Mouse (Mus musculus) liver, embryonic 14.5 days (tissue): Measurements from ENCODE around the gene Rin2. TPM values are rescaled to one million over a fixed set of nuclear protein-coding genes. Genes with fewer than 3 reads are reported as not detected.

Experiments
- ATAC-seq: fragments of 200-750 bp; cut with Nextera tagmentation; 2 replicates; pipeline ENCODE4 v1.8.0; 2017; ENCODE audit warnings: moderate number of reproducible peaks, mild to moderate bottlenecking, moderate library complexity; ENCODE audit not compliant: insufficient read depth
- DNase-seq, 3 experiments: peaks; one replicate each; pipeline ENCODE4 v3.0.0-alpha.2; 2012 to 2013; ENCODE audit warnings: low read depth in 3 of 3, low spot score in 3 of 3
- H3K27ac ChIP-seq: fragments of 300-500 bp; sonication (generic); 2 replicates; pipeline ENCODE4 v1.5.1; 2014; ENCODE audit warnings: moderate library complexity, mild to moderate bottlenecking, control low read depth, inconsistent platforms
- H3K27me3 ChIP-seq: fragments of 300-500 bp; sonication (generic); 2 replicates; pipeline ENCODE4 v1.6.1; 2014; ENCODE audit warnings: mild to moderate bottlenecking, low read length, moderate library complexity; ENCODE audit not compliant: control insufficient read depth, insufficient read depth
- H3K36me3 ChIP-seq: fragments of 300-500 bp; sonication (generic); replicated peaks from 2 replicates; pipeline ENCODE4 v1.6.1; 2014; ENCODE audit warnings: low read depth; ENCODE audit not compliant: control insufficient read depth, insufficient read depth
- H3K4me1 ChIP-seq, 2 experiments: fragments of 200-500 bp in 1 of 2; fragments of 300-500 bp in 1 of 2; sonication (generic) in 1 of 2; replicated peaks; 2 replicates each; pipeline ENCODE4 v1.6.1; 2012 to 2014; ENCODE audit warnings: antibody characterized with exemption in 1 of 2, inconsistent platforms in 1 of 2, low read length in 1 of 2; ENCODE audit not compliant: control insufficient read depth in 2 of 2, insufficient read depth in 2 of 2
- H3K4me2 ChIP-seq: fragments of 300-500 bp; sonication (generic); 2 replicates; pipeline ENCODE4 v1.6.1; 2014; ENCODE audit warnings: low read depth, mild to moderate bottlenecking, control low read depth, moderate library complexity
- H3K4me3 ChIP-seq, 2 experiments: fragments of 200-500 bp in 1 of 2; fragments of 300-500 bp in 1 of 2; sonication (generic) in 1 of 2; 2 replicates each; pipeline ENCODE4 v1.5.1; 2012 to 2014; ENCODE audit warnings: low read depth in 2 of 2, low read length in 2 of 2, mild to moderate bottlenecking in 2 of 2, control low read depth in 1 of 2, inconsistent platforms in 1 of 2, moderate library complexity in 1 of 2; ENCODE audit not compliant: insufficient read depth in 1 of 2
- H3K9ac ChIP-seq: fragments of 300-500 bp; sonication (generic); replicated peaks from 2 replicates; pipeline ENCODE4 v1.6.1; 2014; ENCODE audit warnings: mild to moderate bottlenecking, control low read depth, moderate library complexity
- H3K9me3 ChIP-seq: fragments of 300-500 bp; sonication (generic); 2 replicates; pipeline ENCODE4 v1.6.1; 2016; ENCODE audit warnings: low read length, mixed read lengths; ENCODE audit not compliant: control insufficient read depth
- CTCF ChIP-seq: IDR thresholded peaks from 2 replicates; pipeline ENCODE4 v1.5.1; 2016; ENCODE audit warnings: antibody characterized with exemption, low read depth, control low read depth
- EP300 ChIP-seq: IDR thresholded peaks from 2 replicates; pipeline ENCODE4 v1.6.1; 2016; ENCODE audit warnings: antibody characterized with exemption, low read depth
- WGBS: fragments of 180-500 bp; shearing (Covaris S2); extraction: QIAGEN DNeasy Blood & Tissue Kit; methylation state at CpG from one replicate; pipeline ENCODE4 v1.1.7; 2014; ENCODE audit not compliant: insufficient replicate concordance; 5-methylcytosine and 5-hydroxymethylcytosine counted together
- polyA plus RNA-seq, 2 experiments: library from polyadenylated mRNA; depleted of rRNA in 1 of 2; stranded (reverse) in 1 of 2; unstranded in 1 of 2; fragments of >200 nt; fragmentation: Nextera tagmentation in 1 of 2; extraction: Ambion mirVana in 1 of 2; gene quantifications; 2 replicates each; pipeline versions ENCODE4 v1.2.1 to v1.2.3; 2012 to 2014

The Rin2 gene
- polyA plus RNA-seq, 2 experiments = 1.1 to 1.7 TPM

DNA sequence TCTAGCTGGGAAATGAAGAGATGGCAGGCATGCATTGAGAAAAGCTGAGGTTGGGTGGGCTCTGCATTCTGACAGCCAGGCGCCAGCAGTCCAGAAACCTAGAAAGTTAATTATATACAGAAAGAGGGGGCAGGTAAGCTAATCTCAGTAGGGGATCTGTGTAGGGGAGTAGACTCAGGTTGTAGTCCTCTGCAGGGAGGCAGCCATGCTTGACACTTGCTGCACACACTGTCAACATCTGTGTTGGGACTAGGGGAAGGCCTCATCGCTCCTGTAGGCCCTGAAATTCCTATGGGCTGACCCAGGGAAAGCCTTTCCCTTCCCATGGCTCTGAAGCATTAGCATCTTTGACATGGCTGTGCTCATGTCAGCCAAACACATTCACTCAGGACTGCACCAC lies 10.7 kb upstream of the Rin2 start:
- no peak for TF ChIP-seq EP300
- no peak for TF ChIP-seq CTCF
- Histone ChIP-seq H3K4me3 (no peak overlapping the region), H3K4me2 (no peak overlapping the region), H3K27ac (no peak overlapping the region), H3K4me1 (peaks cover 0 to 2% of the 10 kb centered on the region in 2 experiments; a peak in 1 of 4 replicates), H3K36me3 (no peaks in the 10 kb centered on the region), H3K9me3 (no peaks in the 10 kb centered on the region), H3K9ac (no peak overlapping the region), H3K27me3 (no peaks in the 10 kb centered on the region)
- ATAC-seq (peak; percentile 37; the same call in 1 of the 2 replicates), DNase-seq (no peak)
- 59% methylated on average over 2 of the region's 2 CpGs for WGBS

DNA sequence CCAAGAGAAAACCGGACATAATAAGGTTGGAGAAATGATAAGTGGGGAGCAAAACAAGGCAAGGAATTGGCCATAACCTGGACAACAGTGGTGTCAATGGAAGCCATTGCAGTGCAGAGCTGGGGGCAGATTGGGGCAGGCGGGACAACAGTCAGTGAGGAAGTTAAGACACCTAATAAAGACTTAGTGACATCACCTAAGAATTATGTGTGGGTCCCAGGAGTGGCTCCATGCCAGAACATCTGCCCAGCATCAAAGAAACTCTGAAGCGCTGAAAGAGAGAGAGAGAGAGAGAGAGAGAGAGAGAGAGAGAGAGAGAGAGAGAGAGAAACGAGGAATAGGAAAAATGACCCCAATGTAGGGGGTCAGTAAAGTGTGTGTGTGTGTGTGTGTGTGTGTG lies 6.9 kb upstream of the Rin2 start:
- Histone ChIP-seq H3K9me3 (no peaks in the 10 kb centered on the region), H3K36me3 (no peaks in the 10 kb centered on the region), H3K4me3 (no peak overlapping the region), H3K27me3 (no peaks in the 10 kb centered on the region), H3K4me1 (peaks cover 0 to 2% of the 10 kb centered on the region in 2 experiments; a peak in 1 of 4 replicates), H3K27ac (no peak overlapping the region), H3K4me2 (no peak overlapping the region), H3K9ac (no peak overlapping the region)
- TF ChIP-seq CTCF (no peak), EP300 (no peak)
- ATAC-seq = no peak
- WGBS = 57% methylated on average over 4 of the region's 4 CpGs
- DNase-seq = no peak

GRCm38 (mm10) chr2:145670131-145670530 lies 4.9 kb upstream of the Rin2 start:
- Histone ChIP-seq H3K36me3 (no peaks in the 10 kb centered on the region), H3K27ac (no peak overlapping the region), H3K4me1 (no peaks in the 10 kb centered on the region; a peak in 1 of 4 replicates), H3K9me3 (no peaks in the 10 kb centered on the region), H3K4me3 (no peak overlapping the region), H3K27me3 (no peaks in the 10 kb centered on the region), H3K4me2 (no peak overlapping the region), H3K9ac (no peak overlapping the region)
- TF ChIP-seq CTCF = no peak
- no peak for TF ChIP-seq EP300
- WGBS = 59% methylated on average over 4 of the region's 4 CpGs
- DNase-seq (no peak), ATAC-seq (no peak)

- DNase-seq (no peak), ATAC-seq (no peak; the same call in 1 of the 2 replicates)
- Histone ChIP-seq H3K27me3 (peaks cover 3% of the 10 kb centered on the region; the same call in 1 of the 2 replicates), H3K9me3 (no peaks in the 10 kb centered on the region), H3K4me2 (peak overlapping the region; percentile 77), H3K4me3 (peak overlapping the region; percentile 54 to 56), H3K9ac (no peak overlapping the region), H3K4me1 (no peaks in the 10 kb centered on the region; a peak in 1 of 4 replicates), H3K27ac (no peak overlapping the region), H3K36me3 (no peaks in the 10 kb centered on the region)
- 6% methylated on average over 22 of the region's 23 CpGs for WGBS
- TF ChIP-seq EP300 (no peak), CTCF (no peak)
Measured at GRCm38 (mm10) chr2:145674496-145675141, 396 bp upstream of the Rin2 start.

DNA sequence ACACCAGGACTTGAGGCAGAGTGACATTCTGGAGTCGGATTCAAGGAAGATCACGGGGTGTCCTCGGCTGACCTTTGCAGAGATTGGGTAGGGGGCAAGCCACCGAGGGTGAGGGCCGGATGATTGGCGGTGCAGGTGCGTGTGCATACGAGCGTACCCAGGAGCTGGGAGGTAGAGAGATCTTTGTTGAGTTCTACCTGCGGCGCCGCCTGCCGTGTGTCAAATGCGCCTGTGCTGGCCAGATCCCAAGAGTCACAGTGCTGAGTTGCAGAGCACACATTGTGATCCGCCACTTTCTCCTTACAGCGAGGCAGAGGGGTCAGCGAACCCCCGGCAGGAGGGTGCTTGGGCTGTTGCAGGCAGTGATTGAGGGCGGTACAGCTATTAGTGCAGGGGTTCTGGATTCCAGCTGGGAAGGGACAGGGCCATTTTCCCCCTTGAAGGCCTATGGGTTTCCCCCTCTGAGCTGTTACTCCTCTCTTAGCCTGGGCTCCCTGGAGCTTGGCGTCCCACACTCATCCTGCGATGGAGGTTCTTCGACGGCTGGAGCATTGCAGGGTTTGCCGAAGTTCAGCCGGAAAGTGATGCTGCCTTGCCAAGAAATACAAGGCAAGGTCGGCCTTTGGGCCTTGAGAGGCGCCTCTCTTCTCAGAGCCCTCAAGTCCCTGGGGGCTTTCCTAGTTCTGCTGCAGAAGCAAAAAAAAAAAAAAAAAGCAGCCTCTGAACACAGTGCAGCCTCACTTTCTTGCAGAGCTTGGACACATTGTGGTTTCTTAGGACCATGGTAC lies 935 bp downstream of the Rin2 start:
- no peak overlapping the region for H3K9ac ChIP-seq
- no peaks in the 10 kb centered on the region for H3K9me3 ChIP-seq
- H3K36me3 ChIP-seq = no peaks in the 10 kb centered on the region
- TF ChIP-seq EP300 = no peak
- no peak for TF ChIP-seq CTCF
- peaks cover 3% of the 10 kb centered on the region; the same call in 1 of the 2 replicates for H3K27me3 ChIP-seq
- 13% methylated on average over 27 of the region's 27 CpGs for WGBS
- H3K4me2 ChIP-seq = peak overlapping the region; percentile 77
- DNase-seq = no peak
- ATAC-seq = peak; percentile 11; the same call in 1 of the 2 replicates
- peak overlapping the region; percentile 54 to 56 for H3K4me3 ChIP-seq
- H3K27ac ChIP-seq = no peak overlapping the region
- H3K4me1 ChIP-seq = no peaks in the 10 kb centered on the region; a peak in 1 of 4 replicates
